Mouse (Mus musculus): Measurements from ENCODE around the gene Usp7. TPM values are rescaled to one million over a fixed set of nuclear protein-coding genes. Genes with fewer than 3 reads are reported as not detected.

Gene Usp7
- polyA plus RNA-seq, 1 experiment = 32.1 TPM

GRCm38 (mm10) chr16:8745751-8746150 lies 46.4 kb downstream of the Usp7 start:
- TF ChIP-seq GATA1 (IDR thresholded peaks at IDR 0.05; ENCODE audit: low read length) = no peak

- no peak for TF ChIP-seq GATA1 (IDR thresholded peaks at IDR 0.05; ENCODE audit: low read length)
Measured at GRCm38 (mm10) chr16:8743989-8744388, 48.1 kb downstream of the Usp7 start.

- no peak for TF ChIP-seq GATA1 (IDR thresholded peaks at IDR 0.05; ENCODE audit: low read length)
Measured at GRCm38 (mm10) chr16:8741697-8742096, 50.4 kb downstream of the Usp7 start.

GRCm38 (mm10) chr16:8741110-8741509 lies 51.0 kb downstream of the Usp7 start:
- no peak for TF ChIP-seq GATA1 (IDR thresholded peaks at IDR 0.05; ENCODE audit: low read length)

GRCm38 (mm10) chr16:8738542-8739514 lies 53.3 kb downstream of the Usp7 start:
- TF ChIP-seq GATA1 (IDR thresholded peaks at IDR 0.05; ENCODE audit: low read length) = no peak

- no peak for TF ChIP-seq GATA1 (IDR thresholded peaks at IDR 0.05; ENCODE audit: low read length)
Measured at GRCm38 (mm10) chr16:8737666-8738541, 54.2 kb downstream of the Usp7 start.

- no peak for TF ChIP-seq GATA1 (IDR thresholded peaks at IDR 0.05; ENCODE audit: low read length)
Measured at GRCm38 (mm10) chr16:8737341-8737665, 54.8 kb downstream of the Usp7 start.

- TF ChIP-seq GATA1 (IDR thresholded peaks at IDR 0.05; ENCODE audit: low read length) = no peak
Measured at GRCm38 (mm10) chr16:8736757-8737156, 55.4 kb downstream of the Usp7 start.

- no peak for TF ChIP-seq GATA1 (IDR thresholded peaks at IDR 0.05; ENCODE audit: low read length)
Measured at GRCm38 (mm10) chr16:8736032-8736431, 56.1 kb downstream of the Usp7 start.

- TF ChIP-seq GATA1 (IDR thresholded peaks at IDR 0.05; ENCODE audit: low read length) = no peak
Measured at GRCm38 (mm10) chr16:8734693-8735092, 57.4 kb downstream of the Usp7 start.

- no peak for TF ChIP-seq GATA1 (IDR thresholded peaks at IDR 0.05; ENCODE audit: low read length)
Measured at GRCm38 (mm10) chr16:8733624-8734023, 58.5 kb downstream of the Usp7 start.

- no peak for TF ChIP-seq GATA1 (IDR thresholded peaks at IDR 0.05; ENCODE audit: low read length)
Measured at GRCm38 (mm10) chr16:8731630-8732029, 60.5 kb downstream of the Usp7 start.

- no peak for TF ChIP-seq GATA1 (IDR thresholded peaks at IDR 0.05; ENCODE audit: low read length)
Measured at GRCm38 (mm10) chr16:8728111-8728748, 63.9 kb downstream of the Usp7 start.

GRCm38 (mm10) chr16:8725807-8726206 lies 66.3 kb downstream of the Usp7 start:
- TF ChIP-seq GATA1 (IDR thresholded peaks at IDR 0.05; ENCODE audit: low read length) = no peak

- no peak for TF ChIP-seq GATA1 (IDR thresholded peaks at IDR 0.05; ENCODE audit: low read length)
Measured at GRCm38 (mm10) chr16:8724031-8724430, 68.1 kb downstream of the Usp7 start.

- TF ChIP-seq GATA1 (IDR thresholded peaks at IDR 0.05; ENCODE audit: low read length) = no peak
Measured at GRCm38 (mm10) chr16:8720447-8720846, 71.7 kb downstream of the Usp7 start.
